Mouse (Mus musculus) MEL (cell line): ENCODE data around the gene Egfr. TPM values are rescaled to one million over a fixed set of nuclear protein-coding genes. Genes with fewer than 3 reads are reported as not detected.

ENCODE experiments used
- DNase-seq: peaks from one replicate; pipeline ENCODE4 v3.0.0; 2011; ENCODE audit warnings: low read depth, low spot score
- H3K27ac ChIP-seq: 2 replicates; pipeline ENCODE4 v1.5.1; 2012; ENCODE audit warnings: low read depth, mild to moderate bottlenecking, control low read depth, low read length, moderate library complexity; ENCODE audit not compliant: control insufficient read depth
- H3K27me3 ChIP-seq, 2 experiments: fragments of 150-350 bp in 1 of 2; sonication (generic) in 1 of 2; 2 replicates each; pipeline ENCODE4 v1.6.1; 2012; ENCODE audit warnings: low read length in 2 of 2, mild to moderate bottlenecking in 2 of 2, improper control_type of control experiment in 1 of 2, moderate library complexity in 1 of 2; ENCODE audit not compliant: insufficient read depth in 2 of 2, control insufficient read depth in 1 of 2
- H3K36me3 ChIP-seq, 2 experiments: 2 replicates each; pipeline ENCODE4 v1.6.1; 2012 to 2014; ENCODE audit warnings: low read length in 2 of 2, improper control_type of control experiment in 1 of 2, inconsistent platforms in 1 of 2, mild to moderate bottlenecking in 1 of 2; ENCODE audit not compliant: insufficient read depth in 2 of 2, control insufficient read depth in 1 of 2
- H3K4me1 ChIP-seq, 2 experiments: fragments of 150-350 bp in 1 of 2; sonication (generic) in 1 of 2; 2 replicates each; pipeline ENCODE4 v1.6.1; 2012; ENCODE audit warnings: low read length in 2 of 2, improper control_type of control experiment in 1 of 2, mild to moderate bottlenecking in 1 of 2; ENCODE audit not compliant: insufficient read depth in 2 of 2, control insufficient read depth in 1 of 2
- H3K4me3 ChIP-seq, 2 experiments: fragments of 150-350 bp in 1 of 2; sonication (generic) in 1 of 2; 2 replicates each; pipeline ENCODE4 v1.5.1; 2012; ENCODE audit warnings: low read depth in 2 of 2, low read length in 2 of 2, mild to moderate bottlenecking in 2 of 2, moderate library complexity in 2 of 2, control low read depth in 1 of 2, improper control_type of control experiment in 1 of 2; ENCODE audit not compliant: control insufficient read depth in 1 of 2, insufficient read depth in 1 of 2
- H3K79me2 ChIP-seq: 2 replicates; pipeline ENCODE4 v1.6.1; 2012; ENCODE audit warnings: mild to moderate bottlenecking, low read length, moderate library complexity; ENCODE audit not compliant: control insufficient read depth, poor library complexity, insufficient read depth
- H3K9ac ChIP-seq: 2 replicates; pipeline ENCODE4 v1.6.1; 2012; ENCODE audit warnings: low read depth, mild to moderate bottlenecking, control low read depth, low read length, moderate library complexity; ENCODE audit not compliant: control insufficient read depth, poor library complexity, severe bottlenecking
- H3K9me3 ChIP-seq: fragments of 150-350 bp; sonication (generic); replicated peaks from 2 replicates; pipeline ENCODE4 v1.6.1; 2012; ENCODE audit warnings: mild to moderate bottlenecking, low read length, improper control_type of control experiment, moderate library complexity; ENCODE audit not compliant: insufficient read depth
- CHD1 ChIP-seq: IDR thresholded peaks from 2 replicates; pipeline ENCODE4 v1.6.1; 2012; ENCODE audit warnings: low read depth, mild to moderate bottlenecking, inconsistent platforms, low read length, improper control_type of control experiment
- CHD2 ChIP-seq: IDR thresholded peaks from 2 replicates; pipeline ENCODE4 v1.6.1; 2011; ENCODE audit warnings: low read length, improper control_type of control experiment
- E2F4 ChIP-seq: IDR thresholded peaks from 2 replicates; pipeline ENCODE4 v1.6.1; 2011; ENCODE audit warnings: low read depth, low read length, improper control_type of control experiment, borderline replicate concordance
- EP300 ChIP-seq, 2 experiments: IDR thresholded peaks; 2 replicates each; pipeline ENCODE4 v1.6.1; 2011; ENCODE audit warnings: improper control_type of control experiment in 2 of 2, low read length in 2 of 2, low read depth in 1 of 2, mild to moderate bottlenecking in 1 of 2
- GABPA ChIP-seq: IDR thresholded peaks from 2 replicates; pipeline ENCODE4 v1.6.1; 2012; ENCODE audit warnings: low read depth, mild to moderate bottlenecking, inconsistent platforms, low read length, improper control_type of control experiment, moderate library complexity
- GATA1 ChIP-seq: IDR thresholded peaks from 2 replicates; pipeline ENCODE4 v1.6.1; 2011; ENCODE audit warnings: low read depth, low read length, improper control_type of control experiment
- HCFC1 ChIP-seq: IDR thresholded peaks from 2 replicates; pipeline ENCODE4 v1.6.1; 2012; ENCODE audit warnings: low read depth, mild to moderate bottlenecking, inconsistent platforms, low read length, improper control_type of control experiment, moderate library complexity
- JUND ChIP-seq: IDR thresholded peaks from 2 replicates; pipeline ENCODE4 v1.6.1; 2011; ENCODE audit warnings: low read depth, mild to moderate bottlenecking, improper control_type of control experiment, low read length
- MAX ChIP-seq: IDR thresholded peaks from 2 replicates; pipeline ENCODE4 v1.6.1; 2011; ENCODE audit warnings: low read length, improper control_type of control experiment
- MAZ ChIP-seq: IDR thresholded peaks from 2 replicates; pipeline ENCODE4 v1.6.1; 2012; ENCODE audit warnings: low read depth, mild to moderate bottlenecking, inconsistent platforms, low read length, improper control_type of control experiment
- MXI1 ChIP-seq: IDR thresholded peaks from 2 replicates; pipeline ENCODE4 v1.6.1; 2011; ENCODE audit warnings: mild to moderate bottlenecking, low read depth, low read length, improper control_type of control experiment
- MYB ChIP-seq: IDR thresholded peaks from 2 replicates; pipeline ENCODE4 v1.6.1; 2011; ENCODE audit warnings: mild to moderate bottlenecking, low read depth, low read length, improper control_type of control experiment
- MYC ChIP-seq: IDR thresholded peaks from 2 replicates; pipeline ENCODE4 v1.6.1; 2011; ENCODE audit warnings: low read depth, mild to moderate bottlenecking, low read length, improper control_type of control experiment, moderate library complexity
- NRF1 ChIP-seq: IDR thresholded peaks from 2 replicates; pipeline ENCODE4 v1.6.1; 2014; ENCODE audit warnings: low read depth, mild to moderate bottlenecking, inconsistent platforms, low read length, improper control_type of control experiment, moderate library complexity; ENCODE audit not compliant: poor library complexity, insufficient read depth, severe bottlenecking
- RAD21 ChIP-seq: IDR thresholded peaks from 2 replicates; pipeline ENCODE4 v1.6.1; 2011; ENCODE audit warnings: mild to moderate bottlenecking, low read depth, low read length, improper control_type of control experiment
- RCOR1 ChIP-seq: IDR thresholded peaks from 2 replicates; pipeline ENCODE4 v1.6.1; 2012; ENCODE audit warnings: low read depth, mild to moderate bottlenecking, inconsistent platforms, low read length, improper control_type of control experiment
- SMC3 ChIP-seq: IDR thresholded peaks from 2 replicates; pipeline ENCODE4 v1.6.1; 2011; ENCODE audit warnings: low read depth, low read length, improper control_type of control experiment
- TAL1 ChIP-seq: IDR thresholded peaks from 2 replicates; pipeline ENCODE4 v1.6.1; 2012; ENCODE audit warnings: mild to moderate bottlenecking, inconsistent platforms, low read length, moderate library complexity, mixed read lengths
- TCF12 ChIP-seq: IDR thresholded peaks from 2 replicates; pipeline ENCODE4 v1.6.1; 2014; ENCODE audit warnings: low read depth, mild to moderate bottlenecking, inconsistent platforms, low read length, improper control_type of control experiment, moderate library complexity
- UBTF ChIP-seq: IDR thresholded peaks from 2 replicates; pipeline ENCODE4 v1.6.1; 2012; ENCODE audit warnings: low read depth, mild to moderate bottlenecking, inconsistent platforms, low read length, improper control_type of control experiment, moderate library complexity, borderline replicate concordance; ENCODE audit not compliant: insufficient read depth
- USF1 ChIP-seq: IDR thresholded peaks from 2 replicates; pipeline ENCODE4 v1.6.1; 2014; ENCODE audit warnings: low read depth, mild to moderate bottlenecking, inconsistent platforms, low read length, improper control_type of control experiment, moderate library complexity
- ZC3H11A ChIP-seq: IDR thresholded peaks from 2 replicates; pipeline ENCODE4 v1.6.1; 2012; ENCODE audit warnings: low read depth, mild to moderate bottlenecking, inconsistent platforms, low read length, improper control_type of control experiment
- ZKSCAN1 ChIP-seq: IDR thresholded peaks from 2 replicates; pipeline ENCODE4 v1.6.1; 2012; ENCODE audit warnings: low read depth, mild to moderate bottlenecking, inconsistent platforms, low read length, improper control_type of control experiment, moderate library complexity
- ZMIZ1 ChIP-seq: IDR thresholded peaks from 2 replicates; pipeline ENCODE4 v1.6.1; 2012; ENCODE audit warnings: low read depth, mild to moderate bottlenecking, inconsistent platforms, low read length, improper control_type of control experiment, moderate library complexity
- polyA plus RNA-seq, 2 experiments: library from polyadenylated mRNA; stranded (reverse) in 1 of 2; unstranded in 1 of 2; fragments of >175 nt in 1 of 2; fragments of >200 nt in 1 of 2; gene quantifications; 2 replicates each; pipeline versions ENCODE4 v1.2.1 to v1.2.4; 2012; ENCODE audit warnings: low replicate concordance in 2 of 2, low read depth in 1 of 2; ENCODE audit not compliant: insufficient read length in 2 of 2, insufficient read depth in 1 of 2, missing spikeins in 1 of 2
- total RNA-seq: library from RNA; depleted of rRNA; stranded (reverse); fragments of 300-350 nt; gene quantifications from 2 replicates; pipeline ENCODE4 v1.2.3, GENCODE M21; 2012

The Egfr gene
- total and polyA plus RNA-seq, 3 experiments, result not detected

DNA sequence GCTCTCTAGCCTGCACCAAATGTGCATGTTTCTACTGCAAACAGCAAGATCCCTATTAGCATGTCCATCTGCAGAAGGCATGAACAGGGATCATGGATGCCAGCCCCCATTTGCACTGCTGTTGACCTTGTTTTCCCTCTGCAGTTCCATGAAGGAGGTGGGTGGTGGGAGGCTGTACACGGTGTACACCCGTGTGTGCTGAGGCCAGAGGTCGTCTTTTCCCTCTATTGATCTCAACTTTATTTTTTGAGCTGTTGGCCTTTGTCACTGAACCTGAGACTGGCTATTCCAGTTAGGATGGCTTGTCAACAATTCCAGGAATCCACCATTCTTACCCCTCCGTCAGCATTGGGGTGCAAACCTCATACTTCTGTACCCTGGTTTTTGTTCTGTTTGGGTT lies 9.8 kb upstream of the Egfr start:
- no peaks in the 10 kb centered on the region for H3K36me3 ChIP-seq
- no peak overlapping the region for H3K27ac ChIP-seq
- no peak overlapping the region for H3K9ac ChIP-seq
- no peaks in the 10 kb centered on the region for H3K4me1 ChIP-seq
- H3K79me2 ChIP-seq, result no peaks in the 10 kb centered on the region
- no peaks in the 10 kb centered on the region for H3K9me3 ChIP-seq
- TF ChIP-seq MAZ, result no peak
- no peak for TF ChIP-seq ZC3H11A
- TF ChIP-seq, all 39 proteins: peak for 0
- H3K27me3 ChIP-seq, result peaks cover 0 to 3% of the 10 kb centered on the region in 2 experiments; a peak in 1 of 4 replicates
- H3K4me3 ChIP-seq, result no peak overlapping the region
- DNase-seq, result no peak

GRCm38 (mm10) chr11:16742821-16743220 lies 9.2 kb upstream of the Egfr start:
- Histone ChIP-seq H3K4me3 (no peak overlapping the region), H3K4me1 (no peaks in the 10 kb centered on the region), H3K79me2 (no peaks in the 10 kb centered on the region), H3K9ac (no peak overlapping the region), H3K27ac (no peak overlapping the region), H3K27me3 (peaks cover 0 to 2% of the 10 kb centered on the region in 2 experiments; a peak in 1 of 4 replicates), H3K9me3 (no peaks in the 10 kb centered on the region), H3K36me3 (no peaks in the 10 kb centered on the region)
- no peak for TF ChIP-seq MAZ
- TF ChIP-seq TAL1, result no peak
- TF ChIP-seq RCOR1, result no peak
- no peak for TF ChIP-seq GATA1
- no peak for TF ChIP-seq GABPA
- no peak for TF ChIP-seq RAD21
- no peak for TF ChIP-seq MXI1
- no peak for TF ChIP-seq CHD2
- TF ChIP-seq ZKSCAN1, result no peak
- DNase-seq, result no peak

- Histone ChIP-seq H3K27me3 (no peaks in the 10 kb centered on the region), H3K4me1 (no peaks in the 10 kb centered on the region), H3K4me3 (no peak overlapping the region), H3K9me3 (no peaks in the 10 kb centered on the region), H3K36me3 (no peaks in the 10 kb centered on the region), H3K79me2 (no peaks in the 10 kb centered on the region), H3K9ac (no peak overlapping the region), H3K27ac (no peak overlapping the region)
- DNase-seq, result no peak
- TF ChIP-seq ZKSCAN1 (no peak), JUND (no peak), UBTF (no peak), EP300 (IDR thresholded peaks at IDR 0.05; ENCODE audit: low read depth in 1 of 2, low read length in 2 of 2) (no peak), E2F4 (no peak), HCFC1 (no peak), USF1 (no peak), CHD1 (no peak), ZMIZ1 (no peak), SMC3 (no peak), MYC (no peak), MAX (no peak), NRF1 (no peak), TCF12 (no peak), GABPA (no peak), ZC3H11A (no peak), RCOR1 (no peak), GATA1 (no peak), MYB (no peak)
Observed at GRCm38 (mm10) chr11:16751457-16751982, 483 bp upstream of the Egfr start.
